Mouse (Mus musculus) ES-E14 (cell line): Measurements from ENCODE around the gene Cacna1f.

ENCODE experiments used
- CHD2 ChIP-seq: IDR thresholded peaks from 2 replicates; pipeline ENCODE4 v1.6.1; 2014; ENCODE audit warnings: mild to moderate bottlenecking, low read depth, low read length, inconsistent platforms
- HCFC1 ChIP-seq: IDR thresholded peaks from 2 replicates; pipeline ENCODE4 v1.6.1; 2012; ENCODE audit warnings: low read length, inconsistent platforms, borderline replicate concordance; ENCODE audit not compliant: insufficient read depth
- MAFK ChIP-seq: IDR thresholded peaks from 2 replicates; pipeline ENCODE4 v1.6.1; 2014; ENCODE audit warnings: mild to moderate bottlenecking, low read depth, low read length, inconsistent platforms; ENCODE audit not compliant: insufficient read depth
- ZC3H11A ChIP-seq: IDR thresholded peaks from 2 replicates; pipeline ENCODE4 v1.6.1; 2012; ENCODE audit warnings: low read depth, mild to moderate bottlenecking, inconsistent platforms, low read length, borderline replicate concordance
- ZNF384 ChIP-seq: IDR thresholded peaks from 2 replicates; pipeline ENCODE4 v1.6.1; 2012; ENCODE audit warnings: low read depth, low read length, inconsistent platforms

GRCm38 (mm10) chrX:7581151-7581550 lies 25.7 kb upstream of the Cacna1f start:
- no peak for TF ChIP-seq ZC3H11A
- TF ChIP-seq HCFC1, result no peak
- TF ChIP-seq ZNF384, result no peak
- TF ChIP-seq MAFK, result no peak
- no peak for TF ChIP-seq CHD2
